Mouse (Mus musculus) heart, embryonic 10.5 days (tissue): ENCODE measurements around the gene Znrf3. TPM values are rescaled to one million over a fixed set of nuclear protein-coding genes. Genes with fewer than 3 reads are reported as not detected.

Experiments used
- DNase-seq: peaks from one replicate; pipeline ENCODE4 v3.0.0-alpha.2; 2017; ENCODE audit warnings: low spot score
- H3K27ac ChIP-seq: fragments of 300-500 bp; sonication (generic); 2 replicates; pipeline ENCODE4 v1.5.1; 2016; ENCODE audit warnings: mild to moderate bottlenecking
- H3K27me3 ChIP-seq: fragments of 300-500 bp; sonication (generic); 2 replicates; pipeline ENCODE4 v1.6.1; 2016; ENCODE audit warnings: mild to moderate bottlenecking; ENCODE audit not compliant: poor library complexity, insufficient read depth, severe bottlenecking
- H3K36me3 ChIP-seq: fragments of 300-500 bp; sonication (generic); 2 replicates; pipeline ENCODE4 v1.6.1; 2016; ENCODE audit warnings: mild to moderate bottlenecking, moderate library complexity
- H3K4me1 ChIP-seq: fragments of 300-500 bp; sonication (generic); 2 replicates; pipeline ENCODE4 v1.6.1; 2016; ENCODE audit warnings: mild to moderate bottlenecking
- H3K4me3 ChIP-seq: fragments of 300-500 bp; sonication (generic); 2 replicates; pipeline ENCODE4 v1.5.1; 2016; ENCODE audit warnings: mild to moderate bottlenecking, moderate library complexity
- H3K9me3 ChIP-seq: fragments of 300-500 bp; sonication (generic); 2 replicates; pipeline ENCODE4 v1.6.1; 2016; ENCODE audit warnings: mild to moderate bottlenecking, moderate library complexity
- WGBS: fragments of 180-500 bp; shearing (Covaris S2); methylation state at CpG from one replicate; pipeline ENCODE4 v1.1.7; 2016; 5-methylcytosine and 5-hydroxymethylcytosine counted together
- polyA plus RNA-seq: library from polyadenylated mRNA; unstranded; fragments of >200 nt; fragmentation: Nextera tagmentation; extraction: Ambion mirVana; gene quantifications from 2 replicates; pipeline ENCODE4 v1.2.1, GENCODE M21; 2016

Znrf3 gene
- polyA plus RNA-seq, 1 experiment from 2014 or later: 9.2 TPM

GRCm38 (mm10) chr11:5411577-5411976 lies 33.1 kb downstream of the Znrf3 start:
- no peaks in the 10 kb centered on the region for H3K36me3 ChIP-seq
- no peak overlapping the region for H3K4me3 ChIP-seq
- no peak overlapping the region for H3K27ac ChIP-seq
- H3K27me3 ChIP-seq: no peaks in the 10 kb centered on the region
- no peaks in the 10 kb centered on the region for H3K9me3 ChIP-seq
- WGBS: 23% methylated on average over 9 of the region's 9 CpGs
- DNase-seq: no peak
- peaks cover 50% of the 10 kb centered on the region for H3K4me1 ChIP-seq

DNA sequence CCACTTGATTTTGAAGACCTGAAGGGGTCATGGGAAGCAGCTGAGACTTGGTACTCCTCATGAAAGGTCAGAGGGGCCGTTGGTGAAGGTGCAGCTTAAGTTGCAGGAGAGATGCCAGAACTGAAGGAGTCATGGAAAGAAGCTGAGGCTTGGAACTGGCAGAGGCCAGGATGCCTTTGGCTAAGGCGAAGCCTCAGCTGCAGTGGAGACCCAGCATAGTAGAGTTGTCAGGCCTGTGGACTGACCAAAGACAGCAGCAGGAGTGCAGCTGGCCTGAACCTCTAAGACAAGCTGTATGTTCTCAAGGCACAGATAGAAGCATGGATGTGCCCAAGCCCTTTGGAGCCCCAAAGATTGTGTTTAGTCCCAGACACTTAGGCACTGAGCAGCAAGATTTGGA lies 40.5 kb downstream of the Znrf3 start:
- DNase-seq: no peak
- 69% methylated on average over 2 of the region's 2 CpGs for WGBS

GRCm38 (mm10) chr11:5402127-5402733 lies 42.4 kb downstream of the Znrf3 start:
- Histone ChIP-seq H3K27ac (no peak overlapping the region), H3K27me3 (no peaks in the 10 kb centered on the region), H3K9me3 (no peaks in the 10 kb centered on the region), H3K4me1 (peaks cover 6% of the 10 kb centered on the region; the same call in 1 of the 2 replicates), H3K36me3 (no peaks in the 10 kb centered on the region), H3K4me3 (no peak overlapping the region)
- no peak for DNase-seq
- WGBS: 91% methylated on average over 4 of the region's 4 CpGs

More for the DNA sequence above, 40.5 kb downstream of the Znrf3 start:
- Histone ChIP-seq H3K27ac (no peak overlapping the region), H3K4me3 (no peak overlapping the region), H3K9me3 (no peaks in the 10 kb centered on the region), H3K4me1 (peaks cover 6% of the 10 kb centered on the region; the same call in 1 of the 2 replicates), H3K36me3 (no peaks in the 10 kb centered on the region), H3K27me3 (no peaks in the 10 kb centered on the region)

DNA sequence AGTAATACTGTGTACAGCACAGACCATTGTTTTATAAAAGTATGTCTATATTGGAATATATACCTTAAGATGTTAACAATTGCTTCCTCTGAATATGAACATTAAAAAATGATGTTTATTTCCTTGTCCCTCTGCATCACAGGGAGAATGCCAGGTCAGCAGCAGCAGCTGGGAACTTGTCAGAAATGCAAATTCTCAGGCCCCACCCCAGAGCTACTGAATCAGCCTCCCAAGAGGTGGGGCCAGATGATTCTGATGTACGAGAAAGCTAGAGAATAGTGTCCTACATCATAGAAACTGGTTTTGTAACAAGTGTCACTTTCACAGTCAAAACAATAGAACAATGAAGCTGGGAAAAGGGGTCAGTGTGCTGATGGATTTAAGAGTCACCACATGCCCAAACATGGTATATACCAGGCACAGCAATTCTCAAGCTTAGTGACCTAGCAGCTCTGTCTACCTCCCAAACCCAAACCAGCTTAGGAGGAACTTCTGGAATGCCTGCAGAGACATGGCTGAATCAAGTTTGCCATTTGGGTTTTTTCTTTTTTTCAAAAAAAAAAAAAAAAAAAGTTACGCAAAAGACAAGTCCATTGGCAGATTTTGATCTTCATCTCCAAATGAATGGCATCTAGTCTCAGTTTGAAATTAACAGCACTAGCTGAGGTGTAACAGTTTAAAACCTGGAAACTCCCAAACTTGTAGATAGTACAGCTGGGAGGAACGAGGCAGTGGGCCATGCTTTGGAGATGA lies 46.2 kb downstream of the Znrf3 start:
- 65% methylated on average over 3 of the region's 3 CpGs for WGBS
- Histone ChIP-seq H3K27ac (no peak overlapping the region), H3K27me3 (no peaks in the 10 kb centered on the region), H3K9me3 (no peaks in the 10 kb centered on the region), H3K36me3 (no peaks in the 10 kb centered on the region), H3K4me1 (0 out of 2 replicates have a peak, but pooled peaks cover 4% of the 10 kb centered on the region), H3K4me3 (no peak overlapping the region)
- DNase-seq: no peak

DNA sequence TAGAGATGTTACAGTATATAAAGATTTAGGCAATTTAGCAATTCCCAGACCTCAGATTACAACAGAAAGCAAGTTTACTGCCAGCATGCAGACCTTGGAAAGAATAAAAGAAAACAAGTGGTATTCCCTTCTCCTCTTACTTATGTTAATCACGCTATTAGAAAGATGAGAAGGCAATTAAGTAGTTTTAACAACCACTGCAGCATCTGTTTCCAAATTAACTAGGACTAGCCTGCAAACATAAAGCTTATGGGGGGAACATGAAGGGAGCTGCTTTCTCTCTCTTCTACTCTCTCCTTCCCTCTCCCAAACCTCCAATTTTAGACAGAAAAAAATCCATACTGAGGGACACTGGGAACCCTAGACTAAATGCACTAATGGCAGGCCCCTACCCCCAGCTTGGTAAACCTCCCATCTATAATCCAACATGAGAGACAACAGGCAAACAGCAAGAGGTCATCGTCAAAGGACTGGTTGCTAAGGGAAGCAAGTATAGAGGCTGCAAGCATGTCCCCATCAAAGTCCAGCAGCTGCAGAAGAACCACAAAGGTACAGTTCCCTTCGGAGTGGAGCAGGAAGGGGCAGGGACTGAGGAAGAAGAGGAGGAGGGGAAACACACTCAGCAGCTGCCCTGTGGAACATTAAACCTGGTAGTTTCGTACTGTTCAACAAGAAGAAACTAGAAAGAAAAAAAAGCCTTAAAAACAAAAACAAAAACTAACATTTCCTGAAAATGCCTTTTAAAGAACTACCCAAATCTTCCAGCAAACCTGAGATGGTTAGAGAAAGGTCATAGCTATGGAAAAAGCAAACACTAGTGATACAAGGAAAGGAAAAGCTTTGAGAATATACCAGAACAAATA lies 53.4 kb downstream of the Znrf3 start:
- no peak overlapping the region for H3K27ac ChIP-seq

GRCm38 (mm10) chr11:5382652-5383051 lies 62.0 kb downstream of the Znrf3 start:
- H3K4me3 ChIP-seq: no peak overlapping the region
- no peak overlapping the region for H3K27ac ChIP-seq
- no peak for DNase-seq
- WGBS: 87% methylated on average over 2 of the region's 2 CpGs
- H3K9me3 ChIP-seq: no peaks in the 10 kb centered on the region
- H3K36me3 ChIP-seq: no peaks in the 10 kb centered on the region
- 0 out of 2 replicates have a peak, but pooled peaks cover 2% of the 10 kb centered on the region for H3K4me1 ChIP-seq
- H3K27me3 ChIP-seq: no peaks in the 10 kb centered on the region

More for the DNA sequence above, 53.4 kb downstream of the Znrf3 start:
- no peaks in the 10 kb centered on the region for H3K36me3 ChIP-seq
- H3K4me3 ChIP-seq: no peak overlapping the region
- no peaks in the 10 kb centered on the region for H3K27me3 ChIP-seq
- no peaks in the 10 kb centered on the region for H3K9me3 ChIP-seq
- H3K4me1 ChIP-seq: peaks cover 13% of the 10 kb centered on the region
- DNase-seq: no peak
- WGBS: 46% methylated on average over 4 of the region's 4 CpGs

DNA sequence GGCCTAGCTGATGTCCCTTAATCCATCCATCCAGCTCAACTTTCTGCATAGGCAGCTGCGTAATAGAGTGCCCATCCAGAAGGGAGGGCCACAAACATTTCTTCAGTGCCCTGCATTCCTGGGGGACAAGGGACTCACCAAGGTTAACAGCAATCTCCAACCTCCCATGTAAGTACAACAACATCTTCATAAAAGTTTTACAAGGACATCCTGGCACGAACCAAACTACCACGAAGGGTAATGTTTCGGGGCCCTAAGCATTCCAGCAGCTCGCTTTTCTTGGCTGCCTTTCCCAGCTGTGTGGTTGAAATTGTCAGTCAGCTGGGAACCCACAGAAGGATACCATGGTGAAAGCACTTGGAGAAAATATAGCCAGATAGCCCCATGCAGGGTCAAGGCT lies 63.4 kb downstream of the Znrf3 start:
- Histone ChIP-seq H3K4me3 (no peak overlapping the region), H3K36me3 (no peaks in the 10 kb centered on the region), H3K27me3 (no peaks in the 10 kb centered on the region), H3K27ac (no peak overlapping the region), H3K9me3 (no peaks in the 10 kb centered on the region), H3K4me1 (peaks cover 12% of the 10 kb centered on the region; the same call in 1 of the 2 replicates)
- no peak for DNase-seq
- 85% methylated on average over 5 of the region's 5 CpGs for WGBS

- 83% methylated on average over 3 of the region's 3 CpGs for WGBS
Measured at GRCm38 (mm10) chr11:5380275-5380674, 64.4 kb downstream of the Znrf3 start.

DNA sequence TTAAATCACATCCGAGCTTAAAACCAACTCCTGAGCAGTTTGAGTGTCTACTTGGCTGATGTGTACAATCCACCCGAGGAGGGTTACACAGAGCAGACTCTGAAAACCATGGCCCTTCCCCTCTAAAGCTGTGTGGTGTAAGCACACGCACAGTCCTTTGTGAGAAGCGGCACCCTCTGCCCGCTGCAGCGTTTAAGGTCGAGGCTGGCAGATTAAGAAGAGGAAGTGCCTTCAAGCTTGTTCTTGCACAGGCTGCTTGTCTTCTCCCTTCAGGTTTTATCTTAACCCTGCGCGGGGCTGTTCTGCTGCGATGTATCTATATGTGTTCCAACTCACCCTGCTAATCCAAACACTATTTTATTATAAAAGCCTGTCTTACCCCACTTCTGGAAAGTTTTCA lies 75.5 kb downstream of the Znrf3 start:
- no peaks in the 10 kb centered on the region for H3K36me3 ChIP-seq
- H3K4me3 ChIP-seq: no peak overlapping the region
- no peaks in the 10 kb centered on the region for H3K9me3 ChIP-seq
- no peak overlapping the region for H3K27ac ChIP-seq
- H3K4me1 ChIP-seq: peaks cover 20% of the 10 kb centered on the region
- WGBS: 53% methylated on average over 10 of the region's 10 CpGs
- no peak for DNase-seq
- no peaks in the 10 kb centered on the region for H3K27me3 ChIP-seq

More at GRCm38 (mm10) chr11:5380275-5380674, 64.4 kb downstream of the Znrf3 start:
- Histone ChIP-seq H3K27ac (no peak overlapping the region), H3K27me3 (no peaks in the 10 kb centered on the region), H3K36me3 (no peaks in the 10 kb centered on the region), H3K4me1 (peaks cover 12% of the 10 kb centered on the region; the same call in 1 of the 2 replicates), H3K4me3 (no peak overlapping the region), H3K9me3 (no peaks in the 10 kb centered on the region)
- DNase-seq: no peak

DNA sequence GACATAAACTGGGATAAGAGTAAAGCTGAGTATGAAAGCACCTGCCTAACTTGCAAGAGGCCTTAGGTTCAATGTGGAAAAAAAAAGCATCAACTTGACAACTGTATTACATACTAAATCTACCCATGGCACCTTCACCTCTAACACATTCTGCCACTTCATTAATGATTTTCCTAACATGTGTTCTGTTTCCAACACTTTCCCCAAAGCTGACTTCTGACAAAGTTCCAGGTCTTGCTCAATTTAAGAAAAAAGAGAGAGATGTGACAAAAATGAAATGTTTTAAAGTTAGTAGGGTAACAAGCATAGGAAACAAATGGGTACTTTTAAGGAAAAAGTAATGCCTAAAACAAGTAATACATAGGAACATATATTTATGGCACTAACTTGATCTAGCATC lies 76.2 kb downstream of the Znrf3 start:
- no peaks in the 10 kb centered on the region for H3K27me3 ChIP-seq

GRCm38 (mm10) chr11:5355266-5355764 lies 89.3 kb downstream of the Znrf3 start:
- DNase-seq: no peak
- WGBS: 92% methylated on average over 2 of the region's 2 CpGs
- peaks cover 9% of the 10 kb centered on the region; the same call in 1 of the 2 replicates for H3K4me1 ChIP-seq
- H3K27ac ChIP-seq: no peak overlapping the region
- H3K36me3 ChIP-seq: no peaks in the 10 kb centered on the region
- no peaks in the 10 kb centered on the region for H3K9me3 ChIP-seq
- H3K4me3 ChIP-seq: no peak overlapping the region
- no peaks in the 10 kb centered on the region for H3K27me3 ChIP-seq

More for the DNA sequence above, 76.2 kb downstream of the Znrf3 start:
- no peak overlapping the region for H3K4me3 ChIP-seq
- H3K4me1 ChIP-seq: peaks cover 20% of the 10 kb centered on the region
- no peaks in the 10 kb centered on the region for H3K36me3 ChIP-seq
- H3K27ac ChIP-seq: no peak overlapping the region
- no peaks in the 10 kb centered on the region for H3K9me3 ChIP-seq
- DNase-seq: no peak

DNA sequence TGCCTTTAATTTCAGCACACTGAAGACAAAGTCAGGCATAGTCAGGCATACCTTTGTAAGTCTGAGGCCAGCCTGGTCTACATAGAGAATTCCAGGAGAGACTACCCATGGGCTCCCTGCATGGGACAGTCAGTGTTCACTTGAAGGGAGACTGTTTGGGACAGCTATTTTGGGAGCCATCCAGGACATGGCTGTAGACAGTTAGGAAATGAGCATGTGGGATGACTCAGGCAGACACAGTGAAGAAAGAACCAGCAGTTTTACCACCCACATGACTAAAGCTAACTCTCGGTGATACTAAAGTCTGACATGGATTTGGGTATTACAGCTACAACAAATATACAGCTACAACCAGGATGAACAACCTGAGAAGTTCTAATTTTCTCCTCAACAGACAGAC lies 89.9 kb downstream of the Znrf3 start:
- WGBS: 87% methylated on average over 1 of the region's 1 CpGs
- Histone ChIP-seq H3K4me1 (peaks cover 9% of the 10 kb centered on the region; the same call in 1 of the 2 replicates), H3K27me3 (no peaks in the 10 kb centered on the region), H3K36me3 (no peaks in the 10 kb centered on the region), H3K27ac (no peak overlapping the region), H3K4me3 (no peak overlapping the region), H3K9me3 (no peaks in the 10 kb centered on the region)
- DNase-seq: no peak
